Mouse (Mus musculus) adrenal gland, postnatal 36 days (tissue): Measurements from ENCODE around the gene Maml2. TPM values are rescaled to one million over a fixed set of nuclear protein-coding genes. Genes with fewer than 3 reads are reported as not detected.
A peak's percentile ranks its signal among the peaks of the same experiment; 100 is the strongest.

Source experiments
- DNase-seq, 2 experiments: peaks; one replicate each; pipeline ENCODE4 v3.0.0; 2021; ENCODE audit warnings: mixed read lengths in 1 of 2
- long read RNA-seq, 2 experiments: library from polyadenylated mRNA; stranded (forward); transcript quantifications; one replicate each; pipeline ENCODE4 v2.0.0; 2021; ENCODE audit warnings: borderline sequencing depth in 2 of 2
- total RNA-seq, 2 experiments: library from RNA; stranded (reverse); gene quantifications; 2 replicates each; pipeline ENCODE4 v1.2.3; 2021

Maml2 gene
- total RNA-seq: 1 to 10 TPM; 5.9 to 7.4 TPM
- long read RNA-seq, experiment 1, partial matches to known transcripts: 2 of 2 reads
- long read RNA-seq, experiment 1, other reads (novel, unspliced or antisense): 0 of 2 reads
- long read RNA-seq, experiment 2: 0 reads

DNA sequence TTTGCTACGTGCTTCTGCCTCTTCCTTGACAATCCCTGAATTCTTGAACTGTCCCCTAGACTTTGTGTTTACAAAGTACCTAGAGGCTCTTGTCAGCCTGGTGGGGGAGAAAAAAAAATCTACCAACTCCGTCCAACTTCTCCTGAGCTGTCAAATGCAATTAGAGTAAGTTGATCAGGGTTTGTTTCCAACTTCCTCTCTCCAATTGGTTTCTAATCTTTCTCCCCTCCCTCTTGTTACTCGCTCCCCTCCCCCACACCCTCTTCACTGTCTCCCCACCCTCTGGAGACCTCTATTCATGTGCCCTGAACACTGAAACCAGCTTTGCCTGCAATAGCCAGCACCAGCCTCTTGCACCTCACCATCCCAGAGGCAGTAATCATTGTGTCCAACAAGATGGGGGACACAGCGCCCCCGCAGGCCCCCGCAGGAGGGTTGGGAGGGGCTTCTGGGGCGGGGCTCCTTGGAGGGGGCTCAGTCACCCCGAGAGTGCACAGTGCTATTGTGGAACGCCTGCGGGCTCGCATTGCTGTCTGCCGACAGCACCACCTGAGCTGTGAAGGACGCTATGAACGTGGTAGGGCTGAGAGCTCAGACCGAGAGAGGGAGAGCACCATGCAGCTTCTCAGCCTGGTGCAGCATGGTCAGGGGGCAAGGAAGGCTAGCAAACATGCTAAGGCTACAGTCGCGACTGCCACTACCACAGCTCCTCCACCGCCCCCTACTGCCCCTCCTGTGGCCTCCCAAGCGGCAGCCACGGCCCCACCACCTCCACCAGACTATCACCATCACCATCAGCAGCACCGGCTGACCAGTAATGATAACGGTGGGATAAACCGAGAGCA lies at the start of gene Maml2:
Gene Maml2, plus strand, starts transcription at position 290 of the 845 bp plus-strand sequence.
- DNase-seq: peak; percentile 50 to 69

DNA sequence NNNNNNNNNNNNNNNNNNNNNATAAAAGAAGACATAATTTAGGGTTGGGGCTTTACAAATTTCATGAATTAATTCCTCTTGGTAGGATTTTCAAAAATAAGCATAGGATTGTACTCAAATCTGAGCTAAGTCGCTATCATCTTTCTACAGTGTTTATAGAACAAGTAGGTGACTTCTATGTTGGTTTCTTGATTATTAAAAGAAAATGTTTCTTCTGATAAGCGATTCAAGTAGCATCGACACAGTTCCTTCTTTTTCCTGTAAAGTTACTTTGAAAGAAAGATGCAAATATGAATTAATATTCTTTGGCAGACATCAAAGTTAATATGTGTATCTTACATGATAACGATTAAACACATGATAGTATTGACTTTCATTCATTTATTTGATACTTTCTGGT lies 49.7 kb upstream of the Maml2 start:
- no peak for DNase-seq

- no peak for DNase-seq
These were observed 46.5 kb upstream of the Maml2 start for GRCm38 (mm10) chr9:13251251-13251650.

- no peak for DNase-seq
These were observed 41.0 kb upstream of the Maml2 start for GRCm38 (mm10) chr9:13256726-13257125.

DNA sequence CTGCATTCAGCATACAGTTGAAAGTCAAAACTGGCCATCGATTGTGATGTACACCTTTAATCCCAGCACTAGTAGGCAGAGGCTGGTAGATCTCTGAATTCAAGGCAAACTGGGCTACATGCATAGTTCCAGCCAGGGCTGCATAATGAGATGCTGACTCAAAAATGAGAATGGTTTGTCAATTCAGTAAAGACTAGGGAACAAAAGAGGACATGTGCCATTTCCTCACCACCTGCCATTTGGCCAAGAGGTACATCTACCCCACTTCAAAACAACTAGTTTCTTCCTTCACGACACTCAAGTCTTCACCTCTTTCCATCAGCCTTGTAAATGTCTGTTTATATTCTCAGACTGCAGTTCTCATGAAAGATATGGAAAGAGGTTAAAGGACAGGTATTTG lies 39.6 kb upstream of the Maml2 start:
- no peak for DNase-seq

- no peak for DNase-seq
These were observed 36.8 kb upstream of the Maml2 start for GRCm38 (mm10) chr9:13260980-13261379.

DNA sequence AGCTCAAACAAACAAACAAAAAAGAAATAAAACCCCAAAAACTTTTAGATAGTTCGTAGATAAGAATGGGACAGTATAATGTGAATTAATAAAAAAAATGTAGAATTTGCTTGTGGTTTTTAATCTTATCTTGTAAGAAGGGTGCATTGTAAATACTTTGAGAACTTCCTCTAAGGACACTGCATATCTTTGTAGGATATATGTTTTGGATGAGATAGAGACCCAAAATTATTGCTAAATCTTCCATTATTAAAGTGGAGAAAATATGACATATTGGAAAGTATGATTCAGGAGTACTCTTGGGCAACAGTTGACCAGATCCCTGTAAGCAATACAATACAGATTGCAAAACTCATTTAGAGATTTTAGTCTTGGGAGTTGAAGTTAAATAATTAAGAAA lies 24.5 kb upstream of the Maml2 start:
- no peak for DNase-seq

DNA sequence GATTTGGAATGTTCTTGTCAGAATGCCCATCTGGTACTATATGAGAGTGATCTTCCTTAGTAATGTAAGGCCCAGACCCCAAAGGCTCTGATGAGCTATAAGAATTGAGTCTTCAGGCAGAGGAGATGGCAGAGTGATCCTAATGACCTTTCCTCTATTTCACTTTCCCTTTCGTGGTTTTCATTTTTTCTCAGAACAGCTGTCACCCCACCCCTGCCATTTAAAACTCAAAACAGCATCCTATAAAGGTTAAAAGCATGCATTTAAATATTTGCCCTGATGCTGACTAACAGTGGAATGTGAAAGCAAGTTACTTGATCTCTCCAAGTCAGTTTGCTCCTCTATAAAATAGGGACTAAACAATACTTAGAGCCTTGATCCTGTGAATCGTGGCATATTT lies 10.3 kb upstream of the Maml2 start:
- no peak for DNase-seq

DNA sequence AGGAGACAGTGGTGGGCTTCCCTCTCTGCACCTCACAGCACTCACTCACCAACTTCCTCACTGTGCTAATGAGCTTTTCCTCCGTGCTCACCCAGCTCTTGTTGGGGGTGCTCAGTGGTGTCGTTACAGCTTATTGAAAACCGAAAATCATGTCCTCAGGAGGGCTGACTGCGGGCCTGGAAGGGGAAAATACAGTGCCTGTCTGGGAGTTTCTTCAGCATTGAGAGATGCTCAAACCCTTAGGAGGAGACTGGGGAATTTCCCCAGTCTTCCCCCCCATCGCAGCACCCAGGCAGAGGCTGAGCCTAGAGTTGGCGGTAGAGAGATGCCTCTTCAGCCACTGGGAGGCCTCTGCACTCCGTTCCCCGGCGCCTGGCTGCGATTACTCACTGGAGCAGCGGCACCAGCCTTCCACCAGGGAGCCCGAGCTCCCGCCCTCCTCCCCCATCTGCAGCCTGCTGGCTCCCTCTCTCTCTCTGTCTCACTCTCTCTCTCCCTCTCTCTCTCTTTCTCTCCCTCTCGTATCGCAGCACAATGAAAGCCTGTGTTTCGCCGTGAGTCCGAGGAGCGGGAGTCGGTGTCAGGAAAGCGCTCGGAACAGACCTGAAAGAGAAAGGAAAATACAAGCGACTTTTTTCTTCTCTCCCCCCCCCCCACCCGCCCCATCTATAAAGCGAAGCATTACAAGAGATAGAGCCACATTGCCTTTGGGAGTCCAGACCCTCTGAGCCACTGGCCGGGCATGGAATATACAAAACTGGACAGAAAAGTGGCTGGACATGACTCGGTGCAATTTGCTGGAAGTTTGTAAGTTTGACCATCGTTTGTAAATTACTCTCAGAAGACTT lies 1.3 kb upstream of the Maml2 start:
- DNase-seq: peak; percentile 95

DNA sequence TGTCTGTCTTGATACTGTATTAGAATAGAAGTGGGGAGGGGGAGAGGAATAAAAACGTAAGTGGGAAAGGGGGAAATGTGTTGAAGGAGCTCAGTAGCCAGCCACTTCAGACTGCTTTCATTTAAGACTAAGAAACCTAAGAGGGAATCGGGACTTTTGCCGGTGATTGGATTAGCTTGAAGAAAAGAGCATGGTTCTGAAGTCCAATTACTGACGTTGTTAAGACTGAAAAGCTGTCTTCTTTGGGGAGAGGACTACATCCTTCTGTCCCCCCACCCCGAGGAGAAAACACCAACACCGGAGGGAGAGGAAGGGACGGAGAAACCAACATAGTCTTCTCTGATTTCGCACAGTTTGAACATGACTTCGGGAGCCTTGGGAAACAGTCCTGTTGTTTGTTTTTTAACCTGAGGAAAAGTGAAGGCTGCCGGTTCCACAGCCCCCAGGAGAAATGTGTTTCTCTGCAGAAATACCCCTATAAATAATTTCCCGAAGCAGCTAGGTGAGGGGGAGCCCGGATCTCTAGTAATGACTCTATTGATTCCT lies 562 bp upstream of the Maml2 start:
- no peak for DNase-seq

DNA sequence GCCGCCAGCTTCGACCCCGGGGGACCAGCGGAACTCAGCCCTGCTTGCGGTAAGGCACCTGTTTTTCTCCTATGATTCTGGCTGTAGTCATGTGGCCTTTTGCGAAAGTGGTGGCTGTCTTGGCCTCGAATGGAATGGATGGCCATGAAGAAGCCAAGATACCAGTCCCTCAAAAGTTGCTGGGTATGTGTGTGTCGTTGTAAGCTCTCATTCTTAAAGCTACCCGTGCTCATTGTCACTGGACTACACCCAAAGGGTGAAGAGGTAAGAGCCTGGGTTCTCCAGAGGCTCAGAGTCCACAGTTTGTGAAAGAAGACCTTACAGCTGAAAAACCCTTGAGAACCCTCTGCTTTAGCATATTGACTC lies 739 bp downstream of the Maml2 start:
- DNase-seq: no peak

- no peak for DNase-seq
These were observed 1.4 kb downstream of the Maml2 start for GRCm38 (mm10) chr9:13299190-13299589.

DNA sequence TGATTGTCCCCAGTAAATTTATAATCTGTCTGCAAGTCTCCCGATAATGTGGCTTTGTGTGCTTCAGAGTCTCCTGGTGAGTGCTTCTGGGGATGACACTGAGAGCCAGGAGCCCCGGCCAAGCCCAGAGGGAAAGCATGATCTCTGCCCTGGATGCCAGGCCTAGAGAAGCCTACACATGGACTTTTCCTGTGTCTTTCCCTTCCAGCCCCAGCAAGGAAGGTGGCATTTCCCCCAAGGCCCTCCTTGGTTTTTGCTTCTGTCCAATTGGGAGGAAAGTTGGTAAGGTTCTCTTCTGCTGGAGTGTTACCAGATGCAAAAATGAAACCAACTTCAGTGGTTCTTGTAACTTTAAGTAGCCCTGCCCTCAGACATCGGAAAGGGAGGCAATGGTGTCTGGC lies 2.3 kb downstream of the Maml2 start:
- DNase-seq: peak in 1 of 2 experiments; percentile 11

GRCm38 (mm10) chr9:13300891-13301782 lies 3.4 kb downstream of the Maml2 start:
- no peak for DNase-seq

- DNase-seq: no peak
These were observed 4.5 kb downstream of the Maml2 start for GRCm38 (mm10) chr9:13302183-13302825.

- no peak for DNase-seq
These were observed 5.5 kb downstream of the Maml2 start for GRCm38 (mm10) chr9:13303099-13303771.

DNA sequence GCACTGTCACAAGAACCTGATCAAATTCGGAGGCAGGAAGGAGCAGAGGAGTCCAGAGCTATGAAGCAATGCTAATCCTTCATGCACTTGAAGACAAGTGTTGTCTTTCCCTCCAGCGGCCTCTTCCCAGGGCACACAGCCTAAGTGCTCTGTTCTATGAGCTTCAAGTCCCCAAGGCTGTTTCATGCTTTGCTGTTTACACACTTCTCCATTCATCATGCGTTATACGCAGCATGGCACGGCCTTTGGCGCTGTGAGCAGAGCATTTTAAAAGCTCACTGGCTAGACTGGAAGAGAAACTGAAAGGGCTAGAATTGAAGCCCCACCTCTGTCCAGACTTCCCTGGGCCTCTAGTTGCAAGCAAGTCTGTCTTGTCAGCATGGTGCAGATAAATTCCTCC lies 6.2 kb downstream of the Maml2 start:
- peak; percentile 70 to 72 for DNase-seq

- DNase-seq: no peak
These were observed 8.7 kb downstream of the Maml2 start for GRCm38 (mm10) chr9:13306471-13306870.

DNA sequence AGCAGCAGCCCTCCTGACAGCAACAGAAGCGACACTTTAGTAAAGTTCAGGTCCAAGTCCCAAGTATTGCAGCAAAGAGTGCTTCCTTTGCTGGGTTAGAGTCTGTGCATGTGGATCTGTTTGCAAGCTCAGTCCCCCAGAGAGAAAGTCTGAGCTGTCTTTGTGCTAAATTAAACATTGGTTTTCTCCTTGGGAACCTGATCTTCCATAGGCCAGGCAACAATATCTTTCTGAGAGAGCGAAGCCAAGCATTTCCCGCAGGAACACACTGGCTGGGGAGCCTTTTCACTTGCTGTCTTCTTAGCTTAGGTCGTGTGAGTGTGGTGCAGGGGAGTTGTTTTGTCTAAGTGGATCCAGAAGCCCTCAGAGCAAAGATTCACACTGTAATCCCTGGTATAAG lies 9.5 kb downstream of the Maml2 start:
- no peak for DNase-seq

GRCm38 (mm10) chr9:13308718-13309117 lies 11.0 kb downstream of the Maml2 start:
- DNase-seq: no peak

GRCm38 (mm10) chr9:13309807-13310206 lies 12.1 kb downstream of the Maml2 start:
- no peak for DNase-seq
